Mouse (Mus musculus): ENCODE measurements around the gene Ccdc146. TPM values are rescaled to one million over a fixed set of nuclear protein-coding genes. Genes with fewer than 3 reads are reported as not detected.

Gene Ccdc146
- polyA plus RNA-seq, 1 experiment from 2014 or later = 1.4 TPM

DNA sequence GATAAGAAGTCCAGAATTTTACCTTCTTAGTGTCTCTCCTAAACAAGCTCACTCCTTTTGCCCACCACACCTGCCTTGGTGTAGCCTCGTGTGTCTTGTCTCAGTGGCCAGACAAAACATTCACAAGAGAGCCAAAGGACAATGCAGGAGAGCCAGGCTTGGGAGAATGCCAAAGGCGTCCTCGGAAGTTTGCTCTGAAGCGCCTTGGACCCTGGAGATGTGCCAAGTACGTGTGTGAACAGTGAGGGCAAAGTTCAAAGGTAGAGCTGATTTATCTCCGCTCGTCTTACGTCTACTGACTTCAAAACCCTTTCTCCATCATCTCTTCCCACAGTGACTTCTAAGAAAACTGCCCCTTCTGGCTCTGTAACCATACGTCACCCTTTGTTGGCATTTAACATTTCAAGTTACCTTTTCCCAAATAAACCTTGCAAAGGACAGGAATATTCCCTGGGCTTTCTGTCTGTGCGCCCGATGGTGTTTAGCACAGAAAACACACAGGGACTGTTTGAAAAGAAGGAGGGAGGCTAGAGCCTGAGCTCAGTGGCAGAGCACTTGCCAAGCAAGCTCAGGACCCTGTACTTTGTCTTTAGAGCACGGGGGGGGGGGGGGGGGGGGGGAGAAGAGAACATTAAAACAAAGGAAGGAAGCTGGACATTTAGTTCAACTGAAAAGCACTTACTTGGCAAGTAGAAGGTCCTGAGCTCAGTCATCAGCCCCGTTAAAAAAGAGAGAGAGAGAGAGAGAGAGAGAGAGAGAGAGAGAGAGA is 32.7 kb downstream of the Ccdc146 start:
- no peaks in the 10 kb centered on the region for H3K27me3 ChIP-seq (ENCODE audit: control insufficient read depth, insufficient read depth, low read length)
- no peaks in the 10 kb centered on the region for H3K9me3 ChIP-seq (ENCODE audit: control insufficient read depth, low read length)
- ATAC-seq (ENCODE audit: low FRiP score) (no peak), DNase-seq (ENCODE audit: low spot score) (no peak)
- H3K36me3 ChIP-seq (replicated peaks; ENCODE audit: control insufficient read depth, insufficient read depth) = no peaks in the 10 kb centered on the region
- no peak overlapping the region for H3K4me2 ChIP-seq (replicated peaks)
- no peak overlapping the region for H3K9ac ChIP-seq
- H3K4me1 ChIP-seq (replicated peaks; ENCODE audit: control insufficient read depth, insufficient read depth, low read length) = no peaks in the 10 kb centered on the region
- no peak overlapping the region for H3K4me3 ChIP-seq (replicated peaks; ENCODE audit: low read length)
- WGBS = 51% methylated on average over 12 of the region's 13 CpGs
- no peak overlapping the region for H3K27ac ChIP-seq

DNA sequence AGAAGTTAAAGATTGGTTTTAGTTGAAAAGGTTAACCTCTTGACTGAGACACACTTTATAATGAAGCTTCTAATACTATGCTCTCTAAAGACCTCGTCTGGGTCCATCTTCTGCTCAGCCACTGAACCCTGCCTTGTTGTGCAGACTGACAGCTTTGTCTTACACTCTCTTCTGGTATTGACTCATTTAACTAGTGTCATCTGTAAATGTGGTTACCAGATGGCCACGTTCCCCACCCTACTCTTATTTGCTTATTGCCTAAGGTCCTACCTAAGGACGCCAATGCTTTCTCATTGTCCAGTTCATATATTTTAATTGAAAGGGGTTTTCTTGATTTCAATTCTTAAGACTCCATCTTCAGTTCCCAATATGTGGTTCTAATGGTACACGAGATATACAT is 35.6 kb downstream of the Ccdc146 start:
- H3K27me3 ChIP-seq (ENCODE audit: control insufficient read depth, insufficient read depth, low read length) = no peaks in the 10 kb centered on the region
- H3K9ac ChIP-seq = no peak overlapping the region
- no peak for ATAC-seq (ENCODE audit: low FRiP score)
- no peaks in the 10 kb centered on the region for H3K4me1 ChIP-seq (replicated peaks; ENCODE audit: control insufficient read depth, insufficient read depth, low read length)
- no peak for DNase-seq (ENCODE audit: low spot score)
- H3K27ac ChIP-seq = no peak overlapping the region
- H3K4me3 ChIP-seq (replicated peaks; ENCODE audit: low read length) = no peak overlapping the region
- 85% methylated on average over 4 of the region's 4 CpGs for WGBS
- H3K9me3 ChIP-seq (ENCODE audit: control insufficient read depth, low read length) = no peaks in the 10 kb centered on the region
- no peak overlapping the region for H3K4me2 ChIP-seq (replicated peaks)
- no peaks in the 10 kb centered on the region for H3K36me3 ChIP-seq (replicated peaks; ENCODE audit: control insufficient read depth, insufficient read depth)

DNA sequence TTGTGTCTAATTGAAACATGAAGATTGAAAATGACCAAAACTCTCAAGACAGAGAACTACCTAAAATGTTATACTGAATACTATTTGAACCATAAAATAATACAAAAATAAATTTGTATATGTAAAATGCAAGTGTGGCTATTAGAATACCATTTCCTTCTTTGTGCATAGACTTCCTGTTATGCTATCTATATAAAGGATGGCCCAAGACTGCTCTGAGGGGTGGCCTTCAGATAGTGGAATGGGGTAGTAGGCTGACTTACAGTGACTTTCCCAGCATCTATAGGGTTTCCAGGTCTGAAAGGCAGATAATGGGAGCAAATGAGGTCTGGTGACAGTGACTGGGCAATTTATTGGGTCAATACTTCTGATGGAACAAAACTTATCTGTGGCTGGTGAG is 37.1 kb downstream of the Ccdc146 start:
- no peaks in the 10 kb centered on the region for H3K9me3 ChIP-seq (ENCODE audit: control insufficient read depth, low read length)
- no peak for ATAC-seq (ENCODE audit: low FRiP score)
- DNase-seq (ENCODE audit: low spot score) = no peak
- H3K4me3 ChIP-seq (replicated peaks; ENCODE audit: low read length) = no peak overlapping the region
- no peaks in the 10 kb centered on the region for H3K4me1 ChIP-seq (replicated peaks; ENCODE audit: control insufficient read depth, insufficient read depth, low read length)
- no peak overlapping the region for H3K4me2 ChIP-seq (replicated peaks)
- no peak overlapping the region for H3K9ac ChIP-seq
- no peak overlapping the region for H3K27ac ChIP-seq
- no peaks in the 10 kb centered on the region for H3K27me3 ChIP-seq (ENCODE audit: control insufficient read depth, insufficient read depth, low read length)
- no peaks in the 10 kb centered on the region for H3K36me3 ChIP-seq (replicated peaks; ENCODE audit: control insufficient read depth, insufficient read depth)

DNA sequence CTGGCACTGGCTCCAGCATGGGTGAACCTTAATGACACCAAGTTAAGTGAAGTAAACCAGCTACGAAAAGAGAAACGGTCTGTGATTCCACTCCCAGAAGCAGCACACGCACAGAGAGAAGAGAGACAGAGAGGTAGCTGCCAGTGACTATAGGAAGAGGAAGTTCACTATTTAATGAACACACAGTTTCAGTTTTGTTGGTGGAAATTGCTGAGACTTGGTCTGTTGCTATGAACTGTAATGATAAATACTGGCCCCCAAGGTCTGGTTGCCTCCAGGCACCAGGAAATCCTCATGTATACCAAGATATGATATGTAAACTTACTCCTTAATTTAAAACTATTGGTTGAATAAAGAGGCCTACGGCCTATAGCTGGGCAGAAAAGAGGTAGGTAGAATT is 38.0 kb downstream of the Ccdc146 start:
- ATAC-seq (ENCODE audit: low FRiP score) (no peak), DNase-seq (ENCODE audit: low spot score) (no peak)
- H3K4me3 ChIP-seq (replicated peaks; ENCODE audit: low read length) = no peak overlapping the region
- no peak overlapping the region for H3K27ac ChIP-seq
- WGBS = 88% methylated on average over 4 of the region's 4 CpGs
- no peaks in the 10 kb centered on the region for H3K9me3 ChIP-seq (ENCODE audit: control insufficient read depth, low read length)
- no peaks in the 10 kb centered on the region for H3K27me3 ChIP-seq (ENCODE audit: control insufficient read depth, insufficient read depth, low read length)
- no peak overlapping the region for H3K9ac ChIP-seq
- no peak overlapping the region for H3K4me2 ChIP-seq (replicated peaks)
- H3K4me1 ChIP-seq (replicated peaks; ENCODE audit: control insufficient read depth, insufficient read depth, low read length) = no peaks in the 10 kb centered on the region
- no peaks in the 10 kb centered on the region for H3K36me3 ChIP-seq (replicated peaks; ENCODE audit: control insufficient read depth, insufficient read depth)

DNA sequence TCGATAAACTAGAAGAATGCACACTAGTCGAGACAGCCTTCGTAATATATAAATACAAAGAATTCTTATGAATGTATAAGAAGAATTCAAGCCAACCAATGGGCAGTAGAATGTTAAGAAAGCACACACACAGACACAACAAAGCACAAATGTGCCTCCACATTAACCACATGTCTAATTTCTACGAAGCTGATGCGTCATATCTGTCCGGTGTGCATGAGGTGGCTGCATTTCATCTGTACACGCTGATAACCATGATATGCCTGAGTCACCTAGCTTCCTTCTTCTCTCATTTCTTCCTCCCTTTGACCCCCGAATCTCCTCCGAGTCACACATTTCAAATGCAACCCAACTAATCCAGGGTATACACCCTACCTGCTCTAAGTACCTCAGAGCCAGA is 39.5 kb downstream of the Ccdc146 start:
- ATAC-seq (ENCODE audit: low FRiP score) (no peak), DNase-seq (ENCODE audit: low spot score) (no peak)
- Histone ChIP-seq H3K36me3 (replicated peaks; ENCODE audit: control insufficient read depth, insufficient read depth) (no peaks in the 10 kb centered on the region), H3K4me1 (replicated peaks; ENCODE audit: control insufficient read depth, insufficient read depth, low read length) (no peaks in the 10 kb centered on the region), H3K27me3 (ENCODE audit: control insufficient read depth, insufficient read depth, low read length) (no peaks in the 10 kb centered on the region), H3K4me2 (replicated peaks) (no peak overlapping the region), H3K9ac (no peak overlapping the region), H3K4me3 (replicated peaks; ENCODE audit: low read length) (no peak overlapping the region), H3K27ac (no peak overlapping the region), H3K9me3 (ENCODE audit: control insufficient read depth, low read length) (no peaks in the 10 kb centered on the region)
- WGBS = 97% methylated on average over 9 of the region's 9 CpGs

DNA sequence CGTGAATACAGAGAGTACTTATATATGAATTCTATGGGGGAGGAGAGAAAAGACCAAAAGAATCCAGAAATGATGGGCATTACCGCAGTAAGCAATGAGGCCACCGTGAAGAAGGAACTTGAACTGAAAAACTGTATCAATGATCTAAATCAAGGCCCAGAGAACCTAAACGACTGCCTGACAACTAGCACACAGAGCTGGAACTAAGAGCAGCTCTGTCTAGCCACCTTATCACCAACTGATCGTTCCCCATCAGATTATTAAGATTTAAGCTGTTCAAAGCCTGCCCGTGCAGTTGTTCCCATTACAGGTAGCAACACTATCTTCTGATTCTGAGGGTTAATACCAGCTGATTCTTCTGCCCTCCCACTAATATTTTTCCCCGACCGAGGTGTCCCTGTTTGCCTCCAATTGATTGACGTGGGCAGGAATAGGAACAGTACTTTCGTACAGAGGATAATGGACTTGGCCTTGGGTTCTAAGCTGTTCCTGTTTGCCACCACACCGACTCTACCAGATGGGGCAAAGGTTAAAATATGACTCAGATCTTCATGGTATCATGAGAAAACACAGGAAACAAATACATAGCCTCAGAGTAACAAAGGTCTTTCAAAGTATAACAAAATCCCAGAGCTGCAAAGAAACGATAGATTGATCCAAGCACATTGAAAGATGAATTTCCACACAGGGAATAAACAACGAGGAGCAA is 40.1 kb downstream of the Ccdc146 start:
- no peak overlapping the region for H3K27ac ChIP-seq
- H3K27me3 ChIP-seq (ENCODE audit: control insufficient read depth, insufficient read depth, low read length) = no peaks in the 10 kb centered on the region
- no peak overlapping the region for H3K4me2 ChIP-seq (replicated peaks)
- DNase-seq (ENCODE audit: low spot score) (no peak), ATAC-seq (ENCODE audit: low FRiP score) (no peak)
- H3K4me3 ChIP-seq (replicated peaks; ENCODE audit: low read length) = no peak overlapping the region
- no peaks in the 10 kb centered on the region for H3K4me1 ChIP-seq (replicated peaks; ENCODE audit: control insufficient read depth, insufficient read depth, low read length)
- no peak overlapping the region for H3K9ac ChIP-seq
- no peaks in the 10 kb centered on the region for H3K36me3 ChIP-seq (replicated peaks; ENCODE audit: control insufficient read depth, insufficient read depth)
- no peaks in the 10 kb centered on the region for H3K9me3 ChIP-seq (ENCODE audit: control insufficient read depth, low read length)
- WGBS = 85% methylated on average over 13 of the region's 13 CpGs

DNA sequence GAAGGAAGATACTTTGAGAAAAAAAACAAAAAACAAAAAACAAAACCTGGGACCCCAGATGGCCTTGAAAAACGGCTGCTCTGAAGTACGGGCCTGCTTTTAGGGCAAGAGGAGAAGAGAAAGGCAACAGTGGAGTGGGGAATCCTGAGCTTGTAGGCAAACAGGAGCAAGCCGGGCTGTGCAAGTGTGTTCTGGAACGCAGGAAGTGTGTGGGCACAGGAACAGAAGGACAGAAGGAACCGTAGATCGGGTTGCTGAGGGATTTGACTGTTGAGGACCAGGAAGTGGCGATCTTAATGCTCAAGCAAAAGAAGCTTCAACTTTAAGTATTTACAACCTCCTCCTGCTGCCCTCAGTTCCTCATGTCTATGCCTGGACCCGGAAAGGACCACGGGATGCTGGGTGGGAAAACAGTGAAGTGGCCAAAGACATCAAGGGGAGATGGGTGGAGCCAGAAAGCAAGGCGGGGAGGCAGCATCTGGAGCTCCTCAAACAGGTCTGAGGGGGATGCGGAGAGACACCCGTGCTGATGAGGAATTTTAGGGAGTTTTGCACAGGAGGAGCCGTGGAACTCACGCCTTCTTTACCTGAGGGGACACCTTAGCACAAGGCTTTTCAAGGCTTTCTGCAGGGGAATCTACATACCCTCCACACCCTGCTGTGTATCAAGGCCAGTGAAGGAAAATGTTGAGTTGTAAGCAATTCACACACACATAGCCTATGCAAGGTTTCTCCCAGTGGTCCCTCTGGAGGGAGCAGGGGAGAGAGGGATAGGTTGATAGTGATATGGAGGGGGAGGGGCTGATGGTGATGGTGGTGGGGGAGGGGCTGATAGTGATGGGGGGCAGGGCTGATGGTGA is 40.9 kb downstream of the Ccdc146 start:
- WGBS = 56% methylated on average over 14 of the region's 14 CpGs
- H3K27ac ChIP-seq = no peak overlapping the region
- H3K4me2 ChIP-seq (replicated peaks) = no peak overlapping the region
- no peaks in the 10 kb centered on the region for H3K36me3 ChIP-seq (replicated peaks; ENCODE audit: control insufficient read depth, insufficient read depth)
- no peaks in the 10 kb centered on the region for H3K4me1 ChIP-seq (replicated peaks; ENCODE audit: control insufficient read depth, insufficient read depth, low read length)
- H3K9ac ChIP-seq = no peak overlapping the region
- DNase-seq (ENCODE audit: low spot score) = no peak
- ATAC-seq (ENCODE audit: low FRiP score) = no peak
- no peaks in the 10 kb centered on the region for H3K9me3 ChIP-seq (ENCODE audit: control insufficient read depth, low read length)
- no peak overlapping the region for H3K4me3 ChIP-seq (replicated peaks; ENCODE audit: low read length)
- H3K27me3 ChIP-seq (ENCODE audit: control insufficient read depth, insufficient read depth, low read length) = no peaks in the 10 kb centered on the region

DNA sequence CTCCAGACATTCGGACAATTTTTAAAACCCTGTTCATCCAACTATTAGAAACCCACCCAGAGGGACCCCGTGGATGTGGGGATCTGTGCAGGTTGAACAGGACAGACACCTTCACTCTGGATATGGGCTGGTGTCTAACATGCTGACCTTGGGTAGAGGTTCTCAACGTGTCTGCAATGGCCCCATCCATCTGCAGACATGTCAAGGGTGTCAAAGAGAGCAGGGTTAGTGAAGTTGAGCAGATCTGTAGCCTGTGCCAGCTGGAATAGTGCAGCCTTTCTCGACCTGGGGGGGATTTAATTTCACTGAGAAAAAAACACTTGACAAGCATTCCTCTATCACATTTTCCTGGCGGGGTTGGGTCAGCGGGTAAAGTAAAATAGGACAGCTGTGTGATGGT is 41.8 kb downstream of the Ccdc146 start:
- ATAC-seq (ENCODE audit: low FRiP score) (no peak), DNase-seq (ENCODE audit: low spot score) (no peak)
- Histone ChIP-seq H3K27me3 (ENCODE audit: control insufficient read depth, insufficient read depth, low read length) (no peaks in the 10 kb centered on the region), H3K4me1 (replicated peaks; ENCODE audit: control insufficient read depth, insufficient read depth, low read length) (no peaks in the 10 kb centered on the region), H3K4me3 (replicated peaks; ENCODE audit: low read length) (no peak overlapping the region), H3K9me3 (ENCODE audit: control insufficient read depth, low read length) (no peaks in the 10 kb centered on the region), H3K4me2 (replicated peaks) (no peak overlapping the region), H3K36me3 (replicated peaks; ENCODE audit: control insufficient read depth, insufficient read depth) (no peaks in the 10 kb centered on the region), H3K9ac (no peak overlapping the region), H3K27ac (no peak overlapping the region)
- WGBS = 77% methylated on average over 6 of the region's 6 CpGs

DNA sequence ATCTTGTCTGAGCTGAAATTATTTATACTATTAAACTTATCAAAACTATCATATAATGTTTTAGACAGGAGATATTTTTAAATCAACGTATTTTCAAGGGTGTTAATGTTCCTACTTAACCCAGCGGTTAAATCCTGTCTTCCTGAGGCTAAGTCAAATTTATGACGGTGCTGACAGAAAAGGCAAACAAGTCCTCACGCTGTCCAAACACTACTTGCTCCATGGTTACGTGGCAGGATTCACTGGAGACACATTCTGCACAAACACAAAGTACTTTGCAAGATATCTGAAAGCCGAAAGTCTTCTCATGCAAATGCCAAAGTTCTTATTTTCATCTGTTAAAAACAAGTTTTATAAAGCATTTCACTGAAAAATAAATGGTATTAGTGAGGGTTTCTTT is 42.5 kb downstream of the Ccdc146 start:
- Histone ChIP-seq H3K4me1 (replicated peaks; ENCODE audit: control insufficient read depth, insufficient read depth, low read length) (no peaks in the 10 kb centered on the region), H3K4me2 (replicated peaks) (no peak overlapping the region), H3K9me3 (ENCODE audit: control insufficient read depth, low read length) (no peaks in the 10 kb centered on the region), H3K36me3 (replicated peaks; ENCODE audit: control insufficient read depth, insufficient read depth) (no peaks in the 10 kb centered on the region), H3K27me3 (ENCODE audit: control insufficient read depth, insufficient read depth, low read length) (no peaks in the 10 kb centered on the region), H3K27ac (no peak overlapping the region), H3K4me3 (replicated peaks; ENCODE audit: low read length) (no peak overlapping the region), H3K9ac (no peak overlapping the region)
- 74% methylated on average over 6 of the region's 6 CpGs for WGBS
- no peak for ATAC-seq (ENCODE audit: low FRiP score)
- no peak for DNase-seq (ENCODE audit: low spot score)
